Mouse (Mus musculus): ENCODE data around the gene Steap3.

DNA sequence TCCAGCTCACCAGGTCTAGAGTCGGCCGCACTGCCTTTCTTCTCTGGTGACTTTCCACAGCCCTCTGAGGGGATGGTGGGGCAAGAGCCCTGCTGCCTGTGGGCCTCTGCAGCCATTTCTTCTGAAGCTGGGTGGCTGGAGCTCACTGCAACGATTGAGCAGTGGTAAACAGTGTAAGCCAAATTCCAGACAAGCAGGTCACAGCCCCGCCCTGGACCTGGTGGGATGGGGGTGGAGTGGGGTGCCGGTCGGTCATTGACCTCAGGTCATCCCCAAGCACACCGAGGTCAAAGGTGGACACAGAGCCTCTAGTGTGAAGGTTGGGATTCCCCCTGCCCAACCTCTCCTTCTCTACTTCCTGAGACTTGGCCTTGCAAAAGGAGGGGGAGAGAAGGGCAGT, 2.4 kb downstream of the Steap3 start:
- no peak for TF ChIP-seq CTCF (IDR thresholded peaks at IDR 0.05; ENCODE audit: low read depth)
- TF ChIP-seq EP300 (IDR thresholded peaks at IDR 0.05; ENCODE audit: low read depth): no peak
